Comparison of ENCODE assay signal across 11 mouse cellular contexts in the genomic region with DNA sequence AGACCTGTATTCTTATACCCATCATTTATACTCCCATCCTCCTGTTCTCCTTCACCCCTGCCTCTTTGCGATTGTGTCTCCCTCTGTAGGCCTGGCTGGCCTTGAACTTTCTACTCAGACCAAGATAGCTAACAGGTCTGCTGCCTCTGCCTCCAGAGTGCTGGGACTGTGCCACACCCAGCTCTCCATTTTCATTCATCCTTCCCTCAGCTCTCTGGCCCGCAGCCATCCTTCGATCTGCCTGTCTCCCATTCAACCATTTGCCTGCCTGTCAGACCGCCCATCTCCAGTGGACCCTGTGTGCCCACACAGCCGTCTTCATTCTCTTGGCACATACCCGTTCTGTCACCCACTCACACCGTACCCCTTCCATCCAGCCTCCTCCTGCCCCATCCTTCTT. TPM values are rescaled to one million over a fixed set of nuclear protein-coding genes. Genes with fewer than 3 reads are reported as not detected.
DNase-seq lines count a peak whose midpoint lies in the region; ATAC-seq and TF ChIP-seq lines count a peak whose summit lies in the region.
"Had no signal": no experiment of that assay in that cellular context is flagged by ENCODE, and none has a peak within 500 bp of the region (broad histone marks: within the 10 kb centered on the region; RNA-seq: fewer than 3 reads in every experiment).

No protein-coding gene starts in this region.

- DNase-seq in forebrain, embryonic 11.5 days (ENCODE audit: low spot score): no peak
- DNase-seq in layer of hippocampus, adult 2 months (ENCODE audit: low spot score in 2 of 2): no peak
- no peak for DNase-seq in layer of hippocampus, postnatal 25 days (ENCODE audit: extremely low spot score in 1 of 2, low spot score in 1 of 2)
- DNase-seq in ES-E14 (ENCODE audit: low read depth, low spot score): no peak
- no peak for DNase-seq in frontal cortex, postnatal 10 days (ENCODE audit: low spot score in 2 of 2)
- DNase-seq: right cerebral cortex, adult 18-20 months had no signal

- H3K27ac ChIP-seq in forebrain, embryonic 11.5 days (ENCODE audit: low read depth, low read length): no peak overlapping the region
- no peak overlapping the region for H3K27ac ChIP-seq in forebrain, embryonic 16.5 days (ENCODE audit: low read length)
- H3K27ac ChIP-seq in layer of hippocampus, adult 2 months: peak overlapping the region; percentile 18; the same call in 1 of the 2 replicates
- peak overlapping the region; percentile 22; the same call in 1 of the 2 replicates for H3K27ac ChIP-seq in ES-E14 (ENCODE audit: insufficient read depth, low read depth, low read length, poor library complexity, severe bottlenecking)
- H3K27ac ChIP-seq in forebrain, embryonic 12.5 days: peak overlapping the region; percentile 38; the same call in 1 of the 2 replicates

- no peak for TF ChIP-seq CTCF in layer of hippocampus, adult 2 months (conservative IDR thresholded peaks at IDR 0.05)

- no peak overlapping the region for H3K4me3 ChIP-seq in forebrain, embryonic 11.5 days (ENCODE audit: low read depth, low read length)
- H3K4me3 ChIP-seq in forebrain, embryonic 16.5 days (replicated peaks; ENCODE audit: low read length): no peak overlapping the region
- H3K4me3 ChIP-seq in layer of hippocampus, adult 2 months: no peak overlapping the region
- H3K4me3 ChIP-seq in ES-E14 (ENCODE audit: insufficient read depth in 1 of 2, low read depth in 1 of 2, low read length in 2 of 2, poor library complexity in 1 of 2, severe bottlenecking in 1 of 2): no peak overlapping the region
- no peak overlapping the region for H3K4me3 ChIP-seq in forebrain, embryonic 12.5 days (replicated peaks)
- H3K4me3 ChIP-seq: erythroblast, embryonic 14.5 days had no signal

- no peaks in the 10 kb centered on the region for H3K27me3 ChIP-seq in forebrain, embryonic 11.5 days (ENCODE audit: control insufficient read depth, insufficient read depth, low read length)
- no peaks in the 10 kb centered on the region for H3K27me3 ChIP-seq in forebrain, embryonic 16.5 days (replicated peaks; ENCODE audit: control insufficient read depth, insufficient read depth, low read length)
- no peaks in the 10 kb centered on the region for H3K27me3 ChIP-seq in forebrain, embryonic 12.5 days

- ATAC-seq in forebrain, embryonic 11.5 days (replicated peaks; ENCODE audit: low FRiP score): no peak
- no peak for ATAC-seq in forebrain, embryonic 16.5 days
- ATAC-seq in forebrain, embryonic 12.5 days (ENCODE audit: low FRiP score): no peak
- ATAC-seq: activated CD4-positive, CD25-positive, alpha-beta regulatory T cell, adult 4 months; CD4-positive, CD25-positive, alpha-beta regulatory T cell, adult 4 months had no signal

- in situ Hi-C loops in ES-E14 (cut with MboI; ENCODE audit: low sequenced_read_pairs in 2 of 2, unreplicated experiment in 2 of 2): no loop called here

- peaks cover 52% of the 10 kb centered on the region for H3K4me1 ChIP-seq in forebrain, embryonic 11.5 days (replicated peaks; ENCODE audit: control insufficient read depth, insufficient read depth, low read length)
- H3K4me1 ChIP-seq in forebrain, embryonic 16.5 days (replicated peaks; ENCODE audit: control insufficient read depth, insufficient read depth, low read length): peaks cover 71% of the 10 kb centered on the region
- peaks cover 14 to 42% of the 10 kb centered on the region in 2 experiments; a peak in 3 of 4 replicates for H3K4me1 ChIP-seq in ES-E14 (ENCODE audit: control insufficient read depth in 2 of 2, insufficient read depth in 2 of 2, low read length in 2 of 2, poor library complexity in 1 of 2)
- H3K4me1 ChIP-seq in forebrain, embryonic 12.5 days: peaks cover 87% of the 10 kb centered on the region

- no peak overlapping the region for H3K4me2 ChIP-seq in forebrain, embryonic 11.5 days (ENCODE audit: low read depth, low read length, severe bottlenecking)
- no peak overlapping the region for H3K4me2 ChIP-seq in forebrain, embryonic 16.5 days (ENCODE audit: low read length)
- no peak overlapping the region for H3K4me2 ChIP-seq in forebrain, embryonic 12.5 days

- WGBS in forebrain, embryonic 11.5 days: 80% methylated on average over 7 of the region's 7 CpGs
- 23% methylated on average over 7 of the region's 7 CpGs for WGBS in forebrain, embryonic 16.5 days
- WGBS in forebrain, embryonic 12.5 days: 75% methylated on average over 7 of the region's 7 CpGs

- H3K36me3 ChIP-seq in forebrain, embryonic 11.5 days (ENCODE audit: control insufficient read depth, insufficient read depth, low read length): no peaks in the 10 kb centered on the region; the same call in 1 of the 2 replicates
- H3K36me3 ChIP-seq in forebrain, embryonic 16.5 days (ENCODE audit: control insufficient read depth, insufficient read depth): no peaks in the 10 kb centered on the region
- H3K36me3 ChIP-seq in ES-E14 (ENCODE audit: control insufficient read depth, insufficient read depth, low read length, poor library complexity, severe bottlenecking): no peaks in the 10 kb centered on the region
- H3K36me3 ChIP-seq in forebrain, embryonic 12.5 days (replicated peaks): no peaks in the 10 kb centered on the region

- H3K9me3 ChIP-seq in forebrain, embryonic 11.5 days (ENCODE audit: control insufficient read depth, low read length): no peaks in the 10 kb centered on the region
- no peaks in the 10 kb centered on the region for H3K9me3 ChIP-seq in forebrain, embryonic 16.5 days (ENCODE audit: control insufficient read depth, low read length)
- no peaks in the 10 kb centered on the region for H3K9me3 ChIP-seq in ES-E14 (ENCODE audit: control insufficient read depth, insufficient read depth, low read depth, low read length)
- no peaks in the 10 kb centered on the region for H3K9me3 ChIP-seq in forebrain, embryonic 12.5 days

- H3K9ac ChIP-seq in forebrain, embryonic 11.5 days (ENCODE audit: low read length): peak overlapping the region; percentile 8; the same call in 1 of the 2 replicates
- no peak overlapping the region for H3K9ac ChIP-seq in forebrain, embryonic 16.5 days (replicated peaks; ENCODE audit: low read depth, low read length)
- no peak overlapping the region; the same call in 1 of the 2 replicates for H3K9ac ChIP-seq in ES-E14 (ENCODE audit: insufficient read depth, low read depth, low read length, poor library complexity, severe bottlenecking)
- no peak overlapping the region for H3K9ac ChIP-seq in forebrain, embryonic 12.5 days

TF ChIP-seq in ES-E14, 5 proteins besides CTCF, POLR2A, EP300 and RAD21:
- TF ChIP-seq CHD2 (IDR thresholded peaks at IDR 0.05; ENCODE audit: low read depth, low read length) (no peak), ZC3H11A (IDR thresholded peaks at IDR 0.05; ENCODE audit: borderline replicate concordance, low read depth, low read length) (no peak), ZNF384 (IDR thresholded peaks at IDR 0.05; ENCODE audit: low read depth, low read length) (no peak), MAFK (IDR thresholded peaks at IDR 0.05; ENCODE audit: insufficient read depth, low read depth, low read length) (no peak), HCFC1 (IDR thresholded peaks at IDR 0.05; ENCODE audit: borderline replicate concordance, insufficient read depth, low read length) (no peak)

RNA-seq across cellular contexts. Expression of a gene that starts 36.2 kb away (rescaled TPM):
- polyA plus RNA-seq in forebrain, embryonic 11.5 days (2014; fragmentation: Nextera tagmentation; extraction: Ambion mirVana): 99.4 and 103 TPM in 2 replicates
- polyA plus RNA-seq in forebrain, embryonic 16.5 days (2015; fragmentation: Nextera tagmentation; extraction: Ambion mirVana): 58.6 and 67.8 TPM in 2 replicates
- 10 to 100 TPM; 40.4 to 41.4 TPM for total RNA-seq in layer of hippocampus, adult 2 months (2021)
- 10 to 100 TPM; 39.5 to 45.7 TPM for total RNA-seq in layer of hippocampus, postnatal 25 days (2021)
- 48.0 and 60.1 TPM in 2 replicates for total RNA-seq in ES-E14 (2012; rRNA removed)
- polyA plus RNA-seq in forebrain, embryonic 12.5 days (2016; fragmentation: Nextera tagmentation; extraction: Ambion mirVana): 115 and 126 TPM in 2 replicates

RNA-seq across cellular contexts. Expression of a gene that starts 36.3 kb away (rescaled TPM):
- 39.1 and 40.4 TPM in 2 replicates for polyA plus RNA-seq in forebrain, embryonic 11.5 days (2014; fragmentation: Nextera tagmentation; extraction: Ambion mirVana)
- 74.9 and 86.8 TPM in 2 replicates for polyA plus RNA-seq in forebrain, embryonic 16.5 days (2015; fragmentation: Nextera tagmentation; extraction: Ambion mirVana)
- total RNA-seq in layer of hippocampus, adult 2 months (2021): 100 to 1,000 TPM; 128 to 130 TPM
- 100 to 1,000 TPM; 115 to 121 TPM for total RNA-seq in layer of hippocampus, postnatal 25 days (2021)
- 10.0 and 10.4 TPM in 2 replicates for total RNA-seq in ES-E14 (2012; rRNA removed)
- 40.7 and 41.5 TPM in 2 replicates for polyA plus RNA-seq in forebrain, embryonic 12.5 days (2016; fragmentation: Nextera tagmentation; extraction: Ambion mirVana)

RNA-seq across cellular contexts. Expression of a gene that starts 42.0 kb away (rescaled TPM):
- polyA plus RNA-seq in forebrain, embryonic 11.5 days (2014; fragmentation: Nextera tagmentation; extraction: Ambion mirVana): 24.8 and 26.7 TPM in 2 replicates
- 24.0 and 27.8 TPM in 2 replicates for polyA plus RNA-seq in forebrain, embryonic 16.5 days (2015; fragmentation: Nextera tagmentation; extraction: Ambion mirVana)
- total RNA-seq in layer of hippocampus, adult 2 months (2021): 10 to 100 TPM; 19.7 to 21.4 TPM
- 10 to 100 TPM; 19.1 to 21.8 TPM for total RNA-seq in layer of hippocampus, postnatal 25 days (2021)
- total RNA-seq in ES-E14 (2012; rRNA removed): 7.9 and 8.4 TPM in 2 replicates
- polyA plus RNA-seq in forebrain, embryonic 12.5 days (2016; fragmentation: Nextera tagmentation; extraction: Ambion mirVana): 23.3 and 23.7 TPM in 2 replicates

RNA-seq across cellular contexts. Expression of a gene that starts 42.4 kb away (rescaled TPM):
- polyA plus RNA-seq in forebrain, embryonic 11.5 days (2014; fragmentation: Nextera tagmentation; extraction: Ambion mirVana): 53.6 and 55.2 TPM in 2 replicates
- polyA plus RNA-seq in forebrain, embryonic 16.5 days (2015; fragmentation: Nextera tagmentation; extraction: Ambion mirVana): 88.8 and 98.1 TPM in 2 replicates
- 10 to 100 TPM; 74.6 to 75.1 TPM for total RNA-seq in layer of hippocampus, adult 2 months (2021)
- 10 to 100 TPM; 71.8 to 81.3 TPM for total RNA-seq in layer of hippocampus, postnatal 25 days (2021)
- 40.1 and 41.0 TPM in 2 replicates for total RNA-seq in ES-E14 (2012; rRNA removed)
- 53.5 and 54.2 TPM in 2 replicates for polyA plus RNA-seq in forebrain, embryonic 12.5 days (2016; fragmentation: Nextera tagmentation; extraction: Ambion mirVana)

Comparison
In these comparisons a context has a peak if more than half of its experiments do, and no peak if none do; other contexts are left out.
1. H3K27ac ChIP-seq: peak in layer of hippocampus, adult 2 months (single experiment), ES-E14 (single experiment) and forebrain, embryonic 12.5 days (single experiment); none in forebrain, embryonic 11.5 days (single experiment) and forebrain, embryonic 16.5 days (single experiment).
2. RNA of a gene that starts 36.3 kb away (total RNA-seq): 128 to 130 TPM in layer of hippocampus, adult 2 months and 115 to 121 TPM in layer of hippocampus, postnatal 25 days; 10.0 to 10.4 TPM in ES-E14; every median in the first group is over 10 times any median in the second.